Mouse (Mus musculus) left cerebral cortex, postnatal 25 days (tissue): ENCODE results near the gene Fmnl2. TPM values are rescaled to one million over a fixed set of nuclear protein-coding genes. Genes with fewer than 3 reads are reported as not detected.

Source experiments
- DNase-seq, 2 experiments: peaks; one replicate each; pipeline ENCODE4 v3.0.0; 2022; ENCODE audit warnings: low spot score in 2 of 2, mixed read lengths in 1 of 2
- intact Hi-C: fragments of 180-260 bp; cut with DNase I; formaldehyde crosslinking; loops from one replicate; pipeline ENCODE4 v1.15.1; 2025
- total RNA-seq, 2 experiments: library from RNA; stranded (reverse); gene quantifications; 2 replicates each; pipeline ENCODE4 v1.2.3; 2021

The Fmnl2 gene
- total RNA-seq: 10 to 100 TPM; 45.5 to 46.8 TPM

DNA sequence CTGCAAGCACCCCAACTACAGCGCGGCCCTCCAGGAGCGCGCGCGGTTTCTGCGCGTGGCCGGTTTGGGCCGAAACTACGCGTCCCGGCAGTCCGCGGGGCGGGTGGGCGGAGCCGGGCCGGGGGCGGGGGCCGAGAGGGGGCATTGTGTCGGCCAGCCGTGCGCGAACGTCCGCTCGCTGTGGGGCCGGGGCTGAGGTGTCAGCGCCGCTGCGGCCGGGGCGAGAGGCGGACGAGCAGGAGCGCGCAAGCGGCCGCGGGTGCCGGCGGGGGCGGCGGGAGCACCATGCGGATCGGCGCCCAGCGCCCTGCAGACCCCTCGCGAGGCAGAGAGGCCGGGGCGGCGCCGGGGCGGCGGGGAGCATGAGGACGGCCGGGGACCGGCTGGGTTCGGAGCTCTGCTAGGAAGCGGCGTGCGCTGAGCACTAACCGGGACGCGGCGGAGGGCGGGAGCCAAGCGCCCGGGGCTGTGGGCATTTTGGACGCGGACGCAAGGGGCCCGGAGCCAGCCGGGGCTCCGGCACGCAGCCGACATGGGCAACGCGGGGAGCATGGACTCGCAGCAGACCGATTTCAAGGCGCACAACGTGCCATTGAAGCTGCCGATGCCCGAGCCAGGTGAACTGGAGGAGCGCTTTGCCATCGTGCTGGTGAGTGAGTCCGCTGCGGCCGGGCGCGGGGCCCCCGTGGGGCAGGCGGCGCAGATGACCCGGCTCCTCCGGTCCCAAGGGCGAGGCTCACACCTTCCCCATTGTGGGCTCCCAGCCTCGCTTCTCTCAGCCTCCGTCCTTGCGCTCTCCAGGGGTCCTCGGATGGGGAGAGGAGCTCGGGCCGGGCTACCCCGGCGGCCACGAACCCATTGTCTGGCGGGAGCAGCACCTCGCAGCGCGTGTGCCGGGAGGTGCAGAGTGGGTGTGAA, at the start of gene Fmnl2:
Fmnl2 (plus strand) TSS at position 250 of the 918 bp plus-strand sequence.
- intact Hi-C loops: loop anchor here (1.0 to 5.0 kb wide), 4 partner anchors 79 to 224 kb away; no protein-coding TSS in a partner anchor
- peak; percentile 72 to 77 for DNase-seq

DNA sequence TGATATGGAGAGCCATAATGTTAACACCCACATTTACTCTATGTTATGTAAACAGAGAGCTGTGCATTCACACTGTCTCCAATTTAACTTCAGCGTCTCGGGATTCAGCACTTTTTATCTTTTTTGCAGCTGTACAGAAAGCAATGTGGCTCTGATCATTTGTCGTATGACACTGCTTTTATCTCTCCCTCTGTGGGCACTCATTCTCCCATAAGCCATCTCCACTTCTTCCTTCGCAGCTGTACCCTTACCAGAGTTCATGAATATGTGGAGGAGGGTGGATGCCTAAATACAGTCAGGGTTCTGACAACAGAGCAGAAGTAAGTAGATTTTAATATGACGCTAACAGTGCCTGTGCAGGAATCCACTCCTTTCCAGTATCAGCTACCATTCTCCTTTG, 47.7 kb upstream of the Fmnl2 start:
- intact Hi-C loops: no loop called here

DNA sequence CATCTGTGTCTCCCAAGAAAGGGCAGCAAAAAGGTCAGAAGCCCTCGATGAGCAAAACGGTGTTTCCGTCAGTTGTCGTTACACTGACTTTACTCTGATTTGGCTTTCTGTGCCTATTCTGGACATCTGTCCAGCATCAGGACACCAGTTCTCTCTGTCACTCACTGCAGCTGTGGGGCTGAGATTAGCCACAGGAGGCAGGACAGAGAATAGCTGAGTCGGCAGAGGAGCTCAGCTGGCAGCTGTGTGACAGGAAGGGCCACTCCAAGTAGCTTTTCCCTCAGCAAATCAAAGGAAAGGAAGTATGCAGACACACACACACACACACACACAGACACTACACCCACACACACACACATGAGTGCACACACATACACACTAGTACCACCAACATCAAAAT, 46.0 kb upstream of the Fmnl2 start:
- DNase-seq: peak in 1 of 2 experiments; percentile 4
- intact Hi-C loops: no loop called here

More for the DNA sequence above, 47.7 kb upstream of the Fmnl2 start:
- DNase-seq: no peak

DNA sequence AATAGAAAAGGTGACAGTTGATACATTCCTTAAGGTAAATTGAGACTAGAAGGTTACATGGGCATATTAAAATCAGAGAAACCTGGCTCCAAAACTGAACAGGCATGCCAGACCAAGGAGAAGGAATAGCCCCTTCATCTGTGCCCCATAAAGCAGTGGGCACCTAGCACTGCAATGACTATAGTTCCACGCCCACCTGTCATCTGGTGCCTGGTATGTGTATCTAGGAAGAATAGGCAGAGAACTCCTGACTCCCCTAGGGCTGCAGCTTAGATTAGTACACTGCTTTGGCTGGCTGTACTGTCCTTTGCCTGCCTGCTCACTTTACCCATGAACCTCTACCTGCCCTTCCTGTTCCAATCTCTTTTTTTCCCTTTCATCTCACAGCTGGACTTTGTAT, 40.3 kb upstream of the Fmnl2 start:
- DNase-seq: peak; percentile 4 to 56
- intact Hi-C loops: no loop called here

DNA sequence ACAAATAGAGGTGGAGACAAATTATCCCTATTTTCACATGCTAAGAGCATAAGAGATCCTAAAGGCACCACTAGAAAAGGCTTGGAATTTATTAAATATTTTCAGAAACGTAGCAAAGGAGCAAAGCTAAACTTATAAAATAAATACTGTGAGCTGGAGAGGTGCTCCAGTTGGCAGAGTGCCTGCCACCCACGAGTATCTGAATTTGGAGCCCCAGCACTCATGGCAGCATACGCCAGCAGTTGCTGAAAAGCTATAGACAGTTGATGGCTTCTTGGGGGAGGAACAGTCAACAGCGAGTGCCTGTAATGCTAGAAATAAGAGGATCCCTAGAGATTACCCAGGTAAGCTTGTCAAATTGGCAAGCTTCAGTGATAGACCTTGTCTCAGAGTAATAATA, 38.7 kb upstream of the Fmnl2 start:
- intact Hi-C loops: no loop called here
- peak; percentile 18 to 43 for DNase-seq

DNA sequence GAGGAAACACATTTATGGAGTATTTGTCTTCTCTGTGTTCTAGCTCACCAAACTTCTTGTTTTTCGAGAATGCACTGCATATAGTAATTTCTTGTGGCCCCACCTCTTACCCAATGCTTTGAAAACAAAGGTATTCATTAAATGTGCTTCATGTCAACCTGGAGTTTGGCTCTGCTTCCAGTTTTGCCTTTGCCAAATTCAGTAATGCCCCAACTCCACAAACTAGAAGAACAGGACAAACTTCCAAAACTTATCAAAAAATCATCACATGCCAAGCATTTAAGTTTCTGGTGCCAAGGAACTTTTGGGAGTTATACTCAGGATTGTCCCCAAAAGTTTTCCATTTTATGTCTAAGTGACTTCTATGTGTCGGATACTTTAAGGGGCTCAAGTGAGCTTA, 35.4 kb upstream of the Fmnl2 start:
- no peak for DNase-seq
- intact Hi-C loops: no loop called here

DNA sequence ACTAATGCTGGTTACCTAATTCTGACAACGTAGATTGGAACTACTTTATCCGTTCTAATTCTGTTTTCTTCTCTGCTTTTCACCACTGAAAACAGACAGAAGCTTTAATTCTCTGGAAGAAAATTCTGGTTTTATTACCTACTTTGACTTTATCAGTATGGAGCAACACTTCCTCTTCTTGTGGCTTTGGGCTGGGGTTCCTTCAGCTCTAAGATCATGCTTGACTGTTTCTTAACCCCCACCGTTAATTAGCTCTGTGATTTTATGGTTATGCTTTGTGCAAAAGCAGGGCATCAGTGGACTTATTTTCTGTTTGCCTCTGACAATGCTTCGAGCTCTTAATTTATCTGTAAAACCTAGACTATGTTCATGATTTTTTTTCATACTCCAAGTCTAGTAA, 29.6 kb upstream of the Fmnl2 start:
- no peak for DNase-seq
- intact Hi-C loops: no loop called here

DNA sequence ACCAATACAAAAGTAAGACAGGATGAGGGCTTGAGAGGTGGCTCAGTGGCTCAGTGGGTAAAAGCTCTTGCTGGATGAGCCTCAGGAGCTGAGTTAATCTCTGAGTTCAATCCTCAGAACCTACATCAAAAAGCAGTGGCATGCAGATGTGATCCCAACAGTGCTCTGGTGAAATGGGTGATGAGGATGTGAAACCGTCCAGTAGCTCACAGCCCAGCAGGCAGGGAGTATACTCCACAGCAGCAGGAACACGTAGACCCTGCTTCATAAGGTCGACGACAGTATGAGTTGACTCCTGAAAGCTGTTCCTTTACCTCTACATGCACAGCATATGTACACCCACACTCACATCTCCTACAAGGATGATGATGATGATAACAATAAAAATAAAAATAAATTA, 27.1 kb upstream of the Fmnl2 start:
- intact Hi-C loops: no loop called here
- no peak for DNase-seq

DNA sequence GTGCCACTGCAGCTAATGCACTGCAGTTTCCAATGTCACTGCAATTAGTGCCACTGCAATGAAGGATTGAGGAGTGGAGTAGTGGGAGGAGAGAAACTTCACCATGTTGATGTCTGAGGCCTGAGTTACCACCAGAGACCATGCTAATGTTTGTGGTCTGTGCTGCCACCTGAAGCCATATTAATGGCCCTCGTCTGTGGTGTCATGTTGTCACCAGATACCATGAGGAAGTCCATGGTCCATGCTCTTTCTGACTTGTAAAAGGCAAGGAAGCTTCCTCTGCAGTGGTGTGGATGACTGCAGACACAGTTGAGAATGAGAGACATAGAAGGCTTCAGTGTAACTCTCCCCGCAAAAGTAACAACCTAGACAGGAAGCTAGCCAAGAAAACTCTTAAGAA, 26.1 kb upstream of the Fmnl2 start:
- DNase-seq: no peak
- intact Hi-C loops: no loop called here

DNA sequence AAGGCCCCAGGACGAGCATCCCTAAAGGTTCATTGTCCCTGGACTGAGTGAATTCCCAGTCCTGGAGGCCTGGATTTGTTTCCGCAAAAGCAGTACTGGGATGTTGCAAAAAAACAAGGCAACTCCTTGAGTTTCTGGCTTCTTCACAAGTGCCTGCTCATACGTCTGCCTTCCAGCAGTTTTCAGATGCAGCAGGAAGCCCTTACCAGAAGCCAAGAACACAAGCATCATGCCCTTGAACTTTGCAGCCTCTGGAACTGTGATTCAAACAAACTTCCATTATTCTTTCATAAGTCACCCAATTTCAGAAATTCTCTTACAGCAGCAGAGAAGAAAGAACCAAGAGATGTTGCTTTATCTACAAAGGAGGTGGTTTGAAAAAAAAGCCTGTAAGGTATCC, 21.9 kb upstream of the Fmnl2 start:
- DNase-seq: no peak
- intact Hi-C loops: no loop called here

DNA sequence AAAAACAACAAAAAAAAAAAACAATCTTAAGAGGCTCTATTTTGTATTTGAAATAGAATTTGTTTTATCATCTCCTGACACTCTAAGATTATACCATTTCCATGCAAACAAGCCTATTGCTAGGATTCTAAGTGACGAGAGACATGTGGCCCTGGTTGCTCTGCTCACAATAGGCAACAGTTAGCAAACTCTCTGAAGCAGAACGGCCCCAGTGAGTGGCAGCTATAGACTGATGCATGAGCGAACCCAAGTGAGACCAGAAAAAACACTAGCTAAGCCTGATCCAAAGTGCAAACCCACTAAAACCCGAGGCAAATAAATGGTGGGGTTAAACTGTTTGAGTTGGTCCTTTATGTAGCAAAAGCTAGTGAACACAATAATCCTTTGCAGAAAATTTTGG, 18.6 kb upstream of the Fmnl2 start:
- no peak for DNase-seq
- intact Hi-C loops: no loop called here

DNA sequence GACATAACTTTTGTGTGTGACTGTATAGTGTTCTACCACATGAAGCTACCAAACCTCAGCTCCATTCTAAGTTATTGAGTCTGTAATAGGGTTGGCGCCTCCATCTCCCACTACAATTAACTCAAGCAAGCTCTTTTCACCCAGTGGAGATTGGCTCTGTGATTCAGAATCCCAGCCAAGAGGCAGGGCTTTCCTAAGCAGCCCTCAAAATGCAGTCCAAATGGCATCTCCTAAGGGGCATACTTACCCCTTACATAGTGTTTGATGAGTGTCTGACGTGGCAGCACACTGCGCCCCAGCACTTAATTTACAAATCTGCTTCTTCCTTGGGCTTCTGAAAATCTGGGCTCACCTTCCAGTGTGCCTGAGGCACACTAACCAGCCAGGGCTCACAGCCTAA, 17.8 kb upstream of the Fmnl2 start:
- no peak for DNase-seq
- intact Hi-C loops: no loop called here

DNA sequence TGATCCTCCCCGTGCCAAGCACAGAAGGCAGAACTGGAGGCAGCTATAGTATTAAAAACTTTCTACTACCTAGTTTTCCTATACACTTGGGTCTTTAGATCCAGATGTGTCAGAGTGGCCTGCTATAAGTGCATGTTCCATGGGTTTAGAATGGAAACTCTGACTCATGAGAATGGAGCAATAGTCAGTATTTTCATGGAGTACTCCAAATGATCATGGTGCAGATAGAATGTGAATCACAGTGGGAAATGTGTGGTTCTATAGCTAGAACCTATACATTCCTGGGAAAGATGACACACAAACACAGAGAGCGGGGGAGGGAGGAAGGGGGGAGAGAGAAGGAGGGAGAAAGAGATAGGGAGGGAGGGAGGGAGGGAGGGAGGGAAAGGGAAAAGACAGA, 13.8 kb upstream of the Fmnl2 start:
- intact Hi-C loops: no loop called here
- DNase-seq: no peak

DNA sequence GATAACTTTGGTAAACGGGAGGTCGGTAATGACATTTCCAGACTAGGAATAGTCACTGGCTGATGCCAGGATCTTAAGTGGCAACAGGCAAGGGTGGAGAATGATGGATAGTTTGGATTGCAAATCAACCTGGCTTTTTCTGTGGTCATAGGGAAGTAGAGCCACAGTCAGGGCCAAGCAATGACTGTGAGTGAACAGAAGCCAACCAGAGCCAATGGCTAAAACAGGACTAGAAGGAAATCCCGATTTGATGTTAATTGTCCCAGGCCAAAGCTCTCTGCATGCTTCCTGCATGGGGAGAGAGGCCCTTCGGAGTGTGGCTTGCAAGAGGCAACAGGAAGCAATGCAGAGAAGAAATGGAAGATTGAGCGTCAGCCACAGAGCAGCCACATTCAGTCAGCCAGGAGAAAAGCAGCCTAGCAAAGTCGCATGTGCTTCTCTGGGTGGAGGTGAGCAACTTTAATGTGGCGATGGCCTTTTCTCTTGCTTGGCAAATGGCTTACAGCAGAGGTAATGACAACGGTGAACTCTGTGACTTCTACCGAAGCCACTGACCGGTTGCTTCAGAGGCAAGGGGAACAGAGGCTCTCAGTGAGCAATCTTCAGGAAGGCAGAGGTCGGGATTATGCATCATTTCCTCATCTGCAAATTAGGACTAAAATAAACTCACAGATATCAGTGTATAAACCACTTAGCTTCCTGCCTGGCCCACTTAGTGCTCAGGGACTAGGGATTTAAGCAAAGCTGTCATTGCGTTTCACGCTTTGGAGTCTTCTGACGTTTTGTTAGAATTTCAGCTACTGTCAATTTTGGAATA, 12.5 kb upstream of the Fmnl2 start:
- intact Hi-C loops: no loop called here
- no peak for DNase-seq

DNA sequence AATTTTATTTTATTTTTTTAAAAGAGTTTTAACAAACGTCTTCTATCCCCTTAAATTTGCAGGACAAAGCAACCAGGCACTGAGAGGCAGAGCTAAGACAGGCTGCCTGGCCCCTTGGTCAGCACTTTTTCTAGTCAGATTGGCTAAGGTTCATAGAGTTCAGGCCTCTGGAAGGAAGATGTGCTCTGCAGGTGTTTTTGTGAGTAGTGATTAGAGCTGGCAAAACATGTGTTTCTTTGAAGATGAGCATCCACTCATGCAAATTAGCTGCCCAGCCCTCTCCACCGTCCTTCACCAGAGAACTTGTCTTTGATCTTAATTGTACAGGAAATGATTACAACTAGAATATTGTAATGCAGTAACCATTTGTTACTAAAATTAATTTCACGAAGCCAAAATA, 11.2 kb upstream of the Fmnl2 start:
- no peak for DNase-seq
- intact Hi-C loops: no loop called here

DNA sequence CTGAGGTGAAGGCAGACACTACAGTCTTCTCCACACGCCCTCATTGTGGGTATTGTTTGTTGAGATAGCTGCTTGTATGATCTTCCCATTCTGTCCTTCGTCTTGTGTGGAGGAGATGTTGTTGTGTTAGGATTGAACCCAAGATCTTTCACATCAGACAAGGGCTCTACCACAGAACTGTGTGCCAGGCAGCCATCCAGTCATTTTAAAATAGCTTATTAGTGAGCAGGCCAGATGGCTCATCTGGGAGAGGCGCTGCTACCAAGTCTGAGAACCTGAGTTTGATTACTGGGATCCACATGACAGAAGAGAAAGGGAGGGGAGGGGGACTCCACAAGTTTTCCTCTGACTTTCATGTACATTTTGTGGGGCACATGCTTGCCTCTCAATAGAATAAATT, 8.6 kb upstream of the Fmnl2 start:
- DNase-seq: no peak
- intact Hi-C loops: no loop called here

DNA sequence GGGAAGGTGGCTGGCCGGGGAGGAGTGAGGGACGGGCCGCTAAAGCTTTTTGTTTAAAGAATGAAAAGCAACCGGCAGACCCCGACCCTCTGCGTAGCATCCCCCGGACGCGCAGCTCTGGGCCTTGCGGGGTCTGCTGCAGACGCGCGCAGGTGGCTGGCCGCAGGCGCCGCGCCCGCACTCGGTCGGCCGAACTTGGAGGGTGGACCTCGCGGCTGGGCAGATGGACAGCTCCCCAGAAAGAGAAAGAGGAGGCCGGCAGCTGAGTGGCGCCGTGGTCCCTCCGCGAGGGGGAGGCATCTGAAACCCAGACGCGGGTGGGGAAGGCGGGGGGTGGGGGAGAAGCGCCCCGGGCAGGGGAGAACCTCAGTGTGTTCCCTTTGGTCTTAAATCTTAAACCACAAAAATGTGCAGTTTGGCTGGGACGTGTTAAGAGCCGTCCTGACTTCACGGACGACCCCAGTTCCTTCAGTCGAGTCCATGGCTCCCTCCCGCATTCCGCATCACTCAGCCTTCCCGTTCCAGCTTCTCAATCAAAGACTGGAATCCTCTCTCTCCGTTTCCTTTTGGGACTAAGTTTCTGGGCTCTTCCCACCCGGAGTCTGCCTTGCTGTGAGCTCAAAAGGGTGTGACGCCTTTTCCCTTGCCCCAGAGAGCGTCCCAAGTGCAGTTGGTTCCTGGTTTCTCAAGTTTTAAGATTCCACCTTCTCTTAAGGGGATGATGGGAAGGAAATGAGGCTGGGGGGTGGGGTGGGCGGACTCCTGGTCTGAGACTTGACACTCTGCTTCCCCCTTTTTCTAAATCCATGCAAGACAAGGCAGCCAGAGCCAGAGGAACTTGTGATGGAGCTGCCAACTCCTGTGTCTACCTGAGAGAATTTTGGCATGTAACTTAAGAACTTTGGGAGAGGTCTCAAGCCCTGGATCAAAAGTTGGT, 1.1 kb downstream of the Fmnl2 start:
- intact Hi-C loops: loop anchor here (1.0 to 5.0 kb wide), 4 partner anchors 79 to 224 kb away; no protein-coding TSS in a partner anchor
- peak; percentile 32 to 42 for DNase-seq

DNA sequence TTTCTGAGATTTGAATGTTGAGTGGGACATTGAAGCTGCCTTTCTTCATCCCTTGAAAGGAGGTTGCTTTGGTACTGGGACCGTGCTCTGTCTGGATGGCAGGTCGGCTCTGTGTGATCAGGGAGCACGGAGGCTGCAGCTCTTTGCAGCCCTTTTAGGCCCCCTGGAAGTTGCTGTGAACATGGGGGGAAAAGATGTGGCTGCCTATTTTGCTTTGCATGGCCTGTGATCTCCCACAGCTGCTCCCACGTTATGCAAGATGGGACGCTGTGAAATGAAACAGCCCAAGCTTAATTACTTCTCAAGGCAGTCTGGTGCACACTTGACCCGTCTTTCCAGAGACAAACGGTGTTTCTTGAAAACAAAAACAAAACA, 1.8 kb downstream of the Fmnl2 start:
- no peak for DNase-seq
- intact Hi-C loops: loop anchor here (5.0 kb wide), 3 partner anchors 78 to 223 kb away; no protein-coding TSS in a partner anchor

DNA sequence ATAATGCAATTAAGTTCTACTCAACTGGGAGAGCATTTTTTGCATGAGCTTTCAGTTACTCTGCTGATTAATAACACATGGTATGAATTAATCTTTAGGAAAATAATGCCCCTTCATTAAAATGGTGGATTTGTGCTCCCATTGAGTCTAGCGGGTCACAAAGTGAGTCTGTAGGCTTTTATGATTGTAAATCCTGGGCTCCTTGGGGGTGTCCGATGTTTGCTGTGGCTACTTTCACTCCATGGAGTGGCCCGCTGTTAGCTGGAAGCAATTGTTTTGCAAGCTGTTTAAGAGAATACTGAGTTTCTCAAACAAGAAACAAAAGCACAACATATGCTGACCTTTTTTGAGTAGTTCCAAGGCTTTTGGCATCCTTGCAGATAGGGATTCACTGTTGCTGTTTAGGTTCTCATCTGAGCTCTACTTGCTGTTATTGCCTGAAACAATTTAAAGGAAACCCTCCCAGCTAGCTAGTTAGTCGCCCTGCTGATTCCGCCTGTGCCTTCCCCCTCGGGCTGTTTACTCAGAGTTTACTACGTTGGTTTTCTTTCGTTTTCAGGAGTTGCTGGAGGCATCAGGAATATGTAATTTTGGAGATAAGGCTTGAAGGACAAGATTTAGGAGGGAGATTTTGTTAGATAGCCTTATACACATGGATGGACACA, 2.6 kb downstream of the Fmnl2 start:
- no peak for DNase-seq
- intact Hi-C loops: no loop called here
